Mouse (Mus musculus): ENCODE data around the gene Dhx36.

Dhx36 gene

DNA sequence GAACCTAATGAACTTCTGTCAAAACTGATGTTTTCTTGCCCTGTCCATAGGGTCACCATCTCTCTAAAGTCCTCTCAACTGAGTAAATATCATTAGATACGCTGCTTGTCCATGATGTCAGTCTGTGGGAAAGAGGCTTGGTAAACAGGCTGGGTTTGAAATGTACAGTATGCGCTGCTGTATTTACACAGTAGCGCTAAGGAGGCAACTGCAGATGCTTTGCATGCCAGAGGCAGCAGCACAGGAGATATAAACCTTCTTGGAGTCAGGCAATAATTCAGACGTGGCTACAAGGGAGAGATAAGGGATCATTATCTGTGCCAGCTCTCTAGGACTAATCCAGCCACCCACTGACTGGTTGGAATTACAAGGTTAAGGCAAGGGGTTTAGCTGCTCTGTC is 73.1 kb downstream of the Dhx36 start:
- no peak for DNase-seq (ENCODE audit: inconsistent ontology term)

GRCm38 (mm10) chr3:62418387-62419138 is 88.2 kb downstream of the Dhx36 start:
- DNase-seq (ENCODE audit: inconsistent ontology term), result peak; percentile 17
